Mouse (Mus musculus): ENCODE data around the gene Gm49366. TPM values are rescaled to one million over a fixed set of nuclear protein-coding genes. Genes with fewer than 3 reads are reported as not detected.
"Not testable (repeated sequence)": the region's sequence is repeated elsewhere in the genome, so short reads cannot be mapped to it uniquely, and the experiment has no call there.

Gm49366 gene
- polyA plus RNA-seq, 1 experiment from 2014 or later = not detected

- Histone ChIP-seq H3K9me3 (replicated peaks) (0 out of 2 replicates have a peak, but pooled peaks cover 2% of the 10 kb centered on the region), H3K36me3 (no peaks in the 10 kb centered on the region), H3K4me2 (no peak overlapping the region), H3K9ac (no peak overlapping the region), H3K4me1 (replicated peaks) (no peaks in the 10 kb centered on the region), H3K27ac (ENCODE audit: poor library complexity, severe bottlenecking) (no peak overlapping the region), H3K4me3 (no peak overlapping the region), H3K27me3 (replicated peaks) (peaks cover 12% of the 10 kb centered on the region; the same call in 1 of the 2 replicates)
- WGBS = 21% methylated on average over 2 of the region's 2 CpGs
- ATAC-seq (ENCODE audit: insufficient number of reproducible peaks, low FRiP score) = no peak
Measured at GRCm38 (mm10) chr12:84060946-84061345, 22.2 kb downstream of the Gm49366 start.

GRCm38 (mm10) chr12:84062336-84062735, 23.6 kb downstream of the Gm49366 start:
- H3K4me3 ChIP-seq = no peak overlapping the region
- H3K4me1 ChIP-seq (replicated peaks) = no peaks in the 10 kb centered on the region
- no peak for ATAC-seq (ENCODE audit: insufficient number of reproducible peaks, low FRiP score)
- no peak overlapping the region for H3K27ac ChIP-seq (ENCODE audit: poor library complexity, severe bottlenecking)
- 0 out of 2 replicates have a peak, but pooled peaks cover 2% of the 10 kb centered on the region for H3K9me3 ChIP-seq (replicated peaks)
- no peak overlapping the region for H3K9ac ChIP-seq
- H3K27me3 ChIP-seq (replicated peaks) = peaks cover 22% of the 10 kb centered on the region
- no peak overlapping the region for H3K4me2 ChIP-seq
- H3K36me3 ChIP-seq = no peaks in the 10 kb centered on the region
- 91% methylated on average over 20 of the region's 20 CpGs for WGBS

- H3K27me3 ChIP-seq (replicated peaks) = peaks cover 31% of the 10 kb centered on the region
- H3K4me2 ChIP-seq = no peak overlapping the region
- no peak overlapping the region for H3K27ac ChIP-seq (ENCODE audit: poor library complexity, severe bottlenecking)
- 65% methylated on average over 5 of the region's 5 CpGs for WGBS
- no peak overlapping the region for H3K4me3 ChIP-seq
- no peak overlapping the region for H3K9ac ChIP-seq
- no peaks in the 10 kb centered on the region for H3K4me1 ChIP-seq (replicated peaks)
- H3K9me3 ChIP-seq (replicated peaks) = 0 out of 2 replicates have a peak, but pooled peaks cover 2% of the 10 kb centered on the region
- no peaks in the 10 kb centered on the region for H3K36me3 ChIP-seq
- ATAC-seq (ENCODE audit: insufficient number of reproducible peaks, low FRiP score) = no peak
Measured at GRCm38 (mm10) chr12:84063228-84063627, 24.5 kb downstream of the Gm49366 start.

GRCm38 (mm10) chr12:84063833-84064232, 25.1 kb downstream of the Gm49366 start:
- H3K4me2 ChIP-seq = no peak overlapping the region
- H3K9me3 ChIP-seq (replicated peaks) = 0 out of 2 replicates have a peak, but pooled peaks cover 2% of the 10 kb centered on the region
- H3K27ac ChIP-seq (ENCODE audit: poor library complexity, severe bottlenecking) = no peak overlapping the region
- H3K4me1 ChIP-seq (replicated peaks) = no peaks in the 10 kb centered on the region
- H3K36me3 ChIP-seq = no peaks in the 10 kb centered on the region
- 77% methylated on average over 2 of the region's 2 CpGs for WGBS
- no peak overlapping the region for H3K9ac ChIP-seq
- no peak for ATAC-seq (ENCODE audit: insufficient number of reproducible peaks, low FRiP score)
- H3K4me3 ChIP-seq = no peak overlapping the region
- peaks cover 37% of the 10 kb centered on the region for H3K27me3 ChIP-seq (replicated peaks)

- Histone ChIP-seq H3K4me3 (no peak overlapping the region), H3K9me3 (replicated peaks) (0 out of 2 replicates have a peak, but pooled peaks cover 2% of the 10 kb centered on the region), H3K36me3 (no peaks in the 10 kb centered on the region), H3K9ac (no peak overlapping the region), H3K4me2 (no peak overlapping the region), H3K27ac (ENCODE audit: poor library complexity, severe bottlenecking) (no peak overlapping the region), H3K4me1 (replicated peaks) (0 out of 2 replicates have a peak, but pooled peaks cover 5% of the 10 kb centered on the region), H3K27me3 (replicated peaks) (peaks cover 36% of the 10 kb centered on the region)
- no peak for ATAC-seq (ENCODE audit: insufficient number of reproducible peaks, low FRiP score)
- 70% methylated on average over 8 of the region's 8 CpGs for WGBS
Measured at GRCm38 (mm10) chr12:84064621-84065020, 25.9 kb downstream of the Gm49366 start.

- H3K4me3 ChIP-seq = no peak overlapping the region
- 0 out of 2 replicates have a peak, but pooled peaks cover 5% of the 10 kb centered on the region for H3K4me1 ChIP-seq (replicated peaks)
- H3K4me2 ChIP-seq = no peak overlapping the region
- peaks cover 44% of the 10 kb centered on the region for H3K27me3 ChIP-seq (replicated peaks)
- ATAC-seq (ENCODE audit: insufficient number of reproducible peaks, low FRiP score) = no peak
- H3K9me3 ChIP-seq (replicated peaks) = 0 out of 2 replicates have a peak, but pooled peaks cover 2% of the 10 kb centered on the region
- H3K27ac ChIP-seq (ENCODE audit: poor library complexity, severe bottlenecking) = no peak overlapping the region
- H3K9ac ChIP-seq = no peak overlapping the region
- WGBS = 72% methylated on average over 4 of the region's 4 CpGs
- H3K36me3 ChIP-seq = no peaks in the 10 kb centered on the region
Measured at GRCm38 (mm10) chr12:84067752-84068151, 29.0 kb downstream of the Gm49366 start.

- Histone ChIP-seq H3K27me3 (replicated peaks) (peaks cover 44% of the 10 kb centered on the region), H3K27ac (ENCODE audit: poor library complexity, severe bottlenecking) (no peak overlapping the region), H3K4me3 (no peak overlapping the region), H3K36me3 (no peaks in the 10 kb centered on the region), H3K4me2 (no peak overlapping the region), H3K9me3 (replicated peaks) (no peaks in the 10 kb centered on the region), H3K4me1 (replicated peaks) (0 out of 2 replicates have a peak, but pooled peaks cover 5% of the 10 kb centered on the region), H3K9ac (no peak overlapping the region)
- ATAC-seq (ENCODE audit: insufficient number of reproducible peaks, low FRiP score) = no peak
- 59% methylated on average over 8 of the region's 8 CpGs for WGBS
Measured at GRCm38 (mm10) chr12:84068296-84068695, 29.6 kb downstream of the Gm49366 start.

- no peaks in the 10 kb centered on the region for H3K36me3 ChIP-seq
- H3K9ac ChIP-seq = peak within 1 kb of the TSS; percentile 60; the same call in 1 of the 2 replicates
- peak within 1 kb of the TSS; percentile 52 for H3K4me3 ChIP-seq
- 47% methylated on average over 9 of the region's 9 CpGs for WGBS
- peaks cover 44% of the 10 kb centered on the region for H3K27me3 ChIP-seq (replicated peaks)
- no peak within 1 kb of the TSS for H3K27ac ChIP-seq (ENCODE audit: poor library complexity, severe bottlenecking)
- H3K9me3 ChIP-seq (replicated peaks) = no peaks in the 10 kb centered on the region
- no peak for ATAC-seq (ENCODE audit: insufficient number of reproducible peaks, low FRiP score)
- 0 out of 2 replicates have a peak, but pooled peaks cover 5% of the 10 kb centered on the region for H3K4me1 ChIP-seq (replicated peaks)
- peak within 1 kb of the TSS; percentile 85 for H3K4me2 ChIP-seq
Measured at GRCm38 (mm10) chr12:84068986-84069385, 30.3 kb downstream of the Gm49366 start, which contains the start of gene Acot5. TSS of gene Acot5 (plus strand) at chr12:84069325.

- Histone ChIP-seq H3K9ac (peak overlapping the region; percentile 60; the same call in 1 of the 2 replicates), H3K4me2 (peak overlapping the region; percentile 85), H3K4me3 (peak overlapping the region; percentile 52), H3K27me3 (replicated peaks) (peaks cover 44% of the 10 kb centered on the region)
- not testable (repeated sequence) for H3K4me1 ChIP-seq (replicated peaks); ATAC-seq (ENCODE audit: insufficient number of reproducible peaks, low FRiP score); H3K9me3 ChIP-seq (replicated peaks); H3K36me3 ChIP-seq; H3K27ac ChIP-seq (ENCODE audit: poor library complexity, severe bottlenecking)
- WGBS = 1% methylated on average over 52 of the region's 52 CpGs
Measured at GRCm38 (mm10) chr12:84069582-84069981, 30.8 kb downstream of the Gm49366 start.

GRCm38 (mm10) chr12:84071696-84072095, 33.0 kb downstream of the Gm49366 start:
- 0 out of 2 replicates have a peak, but pooled peaks cover 5% of the 10 kb centered on the region for H3K4me1 ChIP-seq (replicated peaks)
- H3K27me3 ChIP-seq (replicated peaks) = peaks cover 41% of the 10 kb centered on the region
- 89% methylated on average over 2 of the region's 2 CpGs for WGBS
- no peak for ATAC-seq (ENCODE audit: insufficient number of reproducible peaks, low FRiP score)
- no peaks in the 10 kb centered on the region for H3K9me3 ChIP-seq (replicated peaks)
- no peak overlapping the region for H3K27ac ChIP-seq (ENCODE audit: poor library complexity, severe bottlenecking)
- no peak overlapping the region for H3K9ac ChIP-seq
- H3K4me2 ChIP-seq = no peak overlapping the region
- H3K4me3 ChIP-seq = no peak overlapping the region
- H3K36me3 ChIP-seq = no peaks in the 10 kb centered on the region

- no peak overlapping the region for H3K4me3 ChIP-seq
- no peak overlapping the region for H3K27ac ChIP-seq (ENCODE audit: poor library complexity, severe bottlenecking)
- no peak overlapping the region for H3K4me2 ChIP-seq
- H3K9me3 ChIP-seq (replicated peaks) = no peaks in the 10 kb centered on the region
- no peaks in the 10 kb centered on the region for H3K4me1 ChIP-seq (replicated peaks)
- no peaks in the 10 kb centered on the region for H3K36me3 ChIP-seq
- no peak overlapping the region for H3K9ac ChIP-seq
- no peaks in the 10 kb centered on the region for H3K27me3 ChIP-seq (replicated peaks)
- WGBS = 79% methylated on average over 4 of the region's 4 CpGs
- ATAC-seq (ENCODE audit: insufficient number of reproducible peaks, low FRiP score) = no peak
Measured at GRCm38 (mm10) chr12:84077371-84077990, 38.7 kb downstream of the Gm49366 start.

All from heart, embryonic 12.5 days (tissue).